23 mouse cellular contexts compared by ENCODE assay signal in genomic region chr12:16886354-16886753, GRCm38 (mm10).
"Had no signal": no experiment of that assay in that cellular context is flagged by ENCODE, and none has a peak within 500 bp of the region (broad histone marks: within the 10 kb centered on the region; RNA-seq: fewer than 3 reads in every experiment).

No protein-coding gene starts in this region.

- H3K4me3 ChIP-seq: heart, embryonic 12.5 days; hindbrain, embryonic 13.5 days; hindbrain, embryonic 15.5 days; kidney, embryonic 15.5 days; left cerebral cortex, adult 2 months; limb, embryonic 10.5 days; limb, embryonic 12.5 days; liver, embryonic 13.5 days had no signal

- H3K36me3 ChIP-seq: heart, embryonic 12.5 days; hindbrain, embryonic 13.5 days; hindbrain, embryonic 15.5 days; kidney, embryonic 15.5 days; limb, embryonic 10.5 days; limb, embryonic 12.5 days; liver, embryonic 13.5 days had no signal

- H3K27me3 ChIP-seq: heart, embryonic 12.5 days; hindbrain, embryonic 13.5 days; hindbrain, embryonic 15.5 days; limb, embryonic 12.5 days had no signal

- H3K4me1 ChIP-seq: hindbrain, embryonic 13.5 days; hindbrain, embryonic 15.5 days; limb, embryonic 12.5 days; liver, embryonic 13.5 days had no signal

- H3K27ac ChIP-seq: hindbrain, embryonic 13.5 days; hindbrain, embryonic 15.5 days; hindbrain, postnatal 0 days; kidney, embryonic 15.5 days; kidney, postnatal 0 days; left cerebral cortex, adult 2 months; limb, embryonic 10.5 days; limb, embryonic 12.5 days; liver, embryonic 13.5 days had no signal

- H3K4me2 ChIP-seq: heart, embryonic 12.5 days; hindbrain, embryonic 13.5 days; hindbrain, embryonic 15.5 days; kidney, embryonic 15.5 days; limb, embryonic 12.5 days; liver, embryonic 11.5 days; liver, embryonic 13.5 days had no signal

- DNase-seq: gastrocnemius, postnatal 14 days; gastrocnemius, postnatal 36 days; heart, adult 18-20 months; heart, postnatal 10 days; heart, postnatal 36 days; kidney, adult 11 months; kidney, adult 2 months; kidney, adult 9 months; kidney, postnatal 14 days; kidney, postnatal 36 days; liver; liver, embryonic 13.5 days had no signal

- H3K9ac ChIP-seq: heart, embryonic 12.5 days; hindbrain, embryonic 13.5 days; hindbrain, embryonic 15.5 days; kidney, embryonic 15.5 days; limb, embryonic 12.5 days; liver, embryonic 13.5 days had no signal

- ATAC-seq: hindbrain, postnatal 0 days; intestine, embryonic 16.5 days had no signal

- H3K9me3 ChIP-seq: heart, embryonic 12.5 days; hindbrain, embryonic 13.5 days; hindbrain, embryonic 15.5 days; kidney, embryonic 15.5 days; limb, embryonic 10.5 days; limb, embryonic 12.5 days; liver, embryonic 13.5 days had no signal
